Mouse (Mus musculus) ES-Bruce4 (cell line): ENCODE data around the gene Arap2.

Experiments used
- CTCF ChIP-seq: IDR thresholded peaks from one replicate; pipeline ENCODE4 v1.8.1; 2011; ENCODE audit warnings: low read depth, low read length
- EP300 ChIP-seq: IDR thresholded peaks from 2 replicates; pipeline ENCODE4 v1.6.1; 2011; ENCODE audit warnings: low read depth, low read length; ENCODE audit not compliant: insufficient read depth

DNA sequence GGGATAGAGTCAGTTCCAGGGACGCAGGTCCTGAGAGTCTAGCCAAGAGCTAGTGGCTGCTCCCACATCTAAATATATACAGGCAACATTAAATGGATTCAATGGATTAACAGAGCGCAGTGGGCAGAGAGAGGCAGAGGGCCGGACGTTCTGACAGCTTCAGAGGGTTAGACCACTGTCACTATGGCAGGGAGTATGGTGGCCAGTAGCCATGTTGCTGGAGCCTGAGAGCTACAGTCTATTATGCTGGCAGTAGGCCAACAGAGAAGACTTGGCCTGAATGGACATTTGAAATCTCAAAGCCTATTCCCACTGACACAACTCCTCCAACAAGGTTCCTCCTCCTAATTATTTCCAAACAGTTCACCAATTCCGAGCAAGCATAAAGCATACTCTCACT lies 137.1 kb downstream of the Arap2 start:
- TF ChIP-seq EP300 (no peak), CTCF (no peak)
